Mouse (Mus musculus): ENCODE data around the gene Gpr68.

Gene Gpr68

DNA sequence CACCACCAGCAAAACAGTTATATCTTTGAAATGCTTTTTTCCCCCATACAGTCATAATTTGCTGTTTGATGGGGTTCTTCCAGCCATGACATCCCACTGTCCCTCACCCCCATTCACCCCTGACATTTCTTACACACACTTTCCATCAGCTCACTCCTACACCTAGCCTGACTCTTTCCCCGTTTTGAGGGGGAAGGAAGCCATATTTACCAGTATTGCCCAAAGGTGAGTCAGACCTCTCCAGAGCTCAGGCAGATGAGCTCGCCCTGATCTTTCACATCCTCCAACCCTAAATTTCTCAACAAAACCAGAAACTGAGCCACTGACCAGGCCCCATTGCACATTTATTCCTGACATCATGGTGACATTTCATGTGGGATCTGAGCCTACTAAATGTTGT is 36.2 kb downstream of the Gpr68 start:
- in situ Hi-C loops (cut with MseI, MboI): no loop called here

DNA sequence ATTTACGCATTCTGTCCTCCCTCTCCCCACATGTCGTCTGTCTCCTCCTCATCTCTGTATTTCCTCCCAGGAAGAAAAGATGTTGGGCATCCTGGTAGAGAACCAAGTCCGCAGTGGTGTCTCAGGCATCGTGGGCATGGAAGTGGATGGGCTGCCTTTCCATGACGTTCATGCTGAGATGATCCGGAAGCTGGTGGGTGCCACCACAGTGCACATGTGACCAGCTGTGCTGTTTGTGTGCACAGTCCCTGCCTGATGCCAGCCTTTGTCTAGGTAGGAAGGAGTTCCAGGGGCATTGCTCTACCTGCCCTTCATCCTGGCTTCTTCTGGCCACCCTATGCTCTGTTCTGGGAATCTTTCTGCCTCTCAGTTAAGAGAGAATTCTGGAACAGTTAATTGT is 36.8 kb downstream of the Gpr68 start:
- in situ Hi-C loops (cut with MseI, MboI): no loop called here

DNA sequence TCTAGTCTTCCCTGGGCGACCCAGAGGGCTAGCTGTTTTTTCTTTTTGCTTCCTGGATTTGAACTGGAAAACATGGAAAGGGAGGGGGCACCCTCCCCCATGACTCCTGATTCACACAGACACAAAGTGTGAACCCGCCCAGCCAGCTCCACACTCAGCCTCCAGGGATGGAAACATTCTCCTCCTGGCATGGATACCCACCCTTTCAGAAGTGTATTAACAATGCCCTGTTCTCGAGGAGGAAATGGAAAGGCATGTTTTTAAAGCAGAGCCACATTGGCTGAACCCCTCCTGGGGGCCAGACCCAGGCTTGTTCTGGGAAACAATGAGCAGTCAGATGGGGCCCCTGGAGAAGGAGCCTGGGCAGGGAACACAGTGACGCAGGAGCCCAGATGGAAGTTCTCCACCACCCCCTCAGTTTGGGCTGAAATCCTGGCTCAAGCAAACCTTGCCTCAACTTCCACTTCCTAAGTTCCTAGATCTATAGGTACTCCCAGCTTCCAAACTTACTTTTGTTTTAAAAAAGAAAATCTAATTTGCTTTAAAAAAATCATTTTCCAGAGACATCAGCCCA is 39.9 kb downstream of the Gpr68 start:
- in situ Hi-C loops (cut with MseI, MboI): no loop called here

DNA sequence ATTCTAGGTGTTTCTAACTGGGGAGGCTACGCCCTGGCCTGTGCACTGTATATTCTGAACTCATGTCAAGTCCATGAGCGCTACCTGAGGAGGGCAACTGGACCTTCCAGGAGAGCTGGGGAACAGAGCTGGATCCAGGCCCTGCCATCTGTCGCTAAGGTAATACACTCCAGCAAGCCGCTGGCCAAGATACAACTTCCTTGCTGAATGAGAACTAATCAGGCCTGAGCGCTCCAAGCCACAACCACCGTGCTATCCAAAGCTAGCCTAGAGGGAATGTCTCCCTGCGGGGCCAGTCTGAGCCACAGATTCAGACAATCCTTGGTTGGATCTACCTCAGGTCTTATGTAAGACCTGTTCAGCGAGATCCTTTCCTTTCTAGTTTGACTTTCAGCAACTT is 40.9 kb downstream of the Gpr68 start:
- in situ Hi-C loops (cut with MseI, MboI): no loop called here

DNA sequence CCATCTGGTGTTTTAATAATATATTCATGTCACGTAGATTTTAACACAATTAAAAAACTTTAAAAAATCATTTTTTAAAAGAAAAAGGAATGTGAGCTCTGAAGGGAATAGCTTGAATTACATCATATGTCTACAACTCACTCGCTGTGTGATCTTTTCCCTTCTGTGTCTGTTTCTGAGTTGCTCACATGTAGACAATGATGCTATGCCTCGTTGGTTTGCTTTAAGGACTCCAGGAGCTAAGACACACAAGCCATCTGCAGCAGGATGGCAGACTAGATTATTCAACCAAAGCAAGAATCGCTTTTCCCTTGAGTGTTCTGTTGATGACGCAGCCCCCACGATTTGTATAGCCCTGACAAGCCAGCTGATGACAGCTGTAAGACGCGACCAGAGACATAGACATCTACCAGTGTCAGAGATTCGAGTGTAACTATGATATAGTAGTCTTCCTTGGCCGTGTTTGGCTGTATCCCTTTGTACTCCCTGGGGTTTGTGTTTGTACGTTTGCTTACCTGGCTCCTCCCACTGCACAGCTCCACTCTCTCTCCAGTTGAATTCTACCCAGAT is 42.4 kb downstream of the Gpr68 start:
- in situ Hi-C loops (cut with MseI, MboI): no loop called here

DNA sequence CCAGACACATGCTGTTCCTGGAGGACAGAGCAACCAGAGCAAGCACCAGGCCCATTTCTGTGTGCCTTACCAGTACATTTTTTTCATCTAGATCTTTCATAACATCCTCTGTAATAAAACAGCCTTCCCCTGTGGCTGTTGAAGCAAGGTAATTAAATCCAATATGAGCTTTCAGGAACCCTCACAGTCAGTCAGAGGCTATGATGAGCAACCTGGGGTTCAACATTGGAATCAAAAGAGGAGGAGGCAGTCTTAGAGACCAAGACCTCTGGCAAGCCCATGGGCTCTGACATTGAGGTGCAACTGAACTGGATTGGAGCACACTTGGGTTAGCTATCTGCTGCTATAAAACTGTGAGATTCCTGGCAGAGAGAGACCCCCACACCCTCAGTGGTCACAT is 42.9 kb downstream of the Gpr68 start:
- in situ Hi-C loops (cut with MseI, MboI): no loop called here

DNA sequence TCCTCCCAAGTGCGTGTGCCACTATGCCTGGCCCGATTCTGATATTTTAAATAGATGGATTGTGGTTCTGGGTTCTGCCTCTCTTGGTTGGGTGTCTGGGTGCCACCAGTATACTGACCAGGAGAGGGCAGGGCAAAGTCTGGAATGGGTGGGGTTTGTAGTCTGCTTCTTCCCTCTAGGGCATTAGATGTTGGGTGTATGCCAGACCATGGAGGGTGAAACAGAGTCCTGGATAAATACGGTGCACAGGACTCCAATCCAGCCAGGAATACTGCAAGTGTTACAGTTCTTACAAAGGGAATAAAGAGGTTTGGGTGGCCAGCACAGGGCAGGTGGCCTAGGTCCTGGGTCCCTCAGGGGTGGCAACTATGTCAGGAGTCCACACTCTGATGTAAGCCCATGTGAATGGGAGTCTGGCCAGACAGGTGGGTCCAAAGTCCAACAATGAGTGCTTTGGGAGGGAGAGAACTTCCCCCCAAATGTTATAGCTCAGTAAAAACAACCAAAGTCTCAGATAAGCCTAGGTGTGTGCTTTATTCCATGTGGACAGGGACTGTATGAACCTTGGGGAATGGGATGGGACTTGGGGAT is 45.0 kb downstream of the Gpr68 start:
- in situ Hi-C loops (cut with MseI, MboI): loop anchor here in 1 of 2 experiments (5.0 kb wide), 1 partner anchor 1044 kb away; no protein-coding TSS in a partner anchor

DNA sequence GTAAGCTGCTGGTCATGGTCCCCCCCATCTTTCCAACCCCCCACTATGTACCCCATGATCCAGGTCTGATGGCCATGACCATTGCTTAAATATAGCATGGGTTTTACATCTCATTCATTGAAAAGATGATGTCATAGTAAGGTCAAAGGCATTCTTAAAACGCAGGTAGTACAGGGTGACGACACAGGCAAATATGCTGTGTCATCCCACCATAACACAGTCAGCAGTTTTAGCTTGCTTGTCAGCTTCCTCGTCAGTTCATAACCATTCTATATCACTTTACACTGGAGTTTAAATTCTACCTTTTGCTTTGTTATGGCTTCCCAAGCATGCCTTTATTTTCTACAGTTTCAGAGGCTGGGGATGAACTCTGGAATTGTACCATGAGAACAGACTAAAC is 45.7 kb downstream of the Gpr68 start:
- in situ Hi-C loops (cut with MseI, MboI): loop anchor here in 1 of 2 experiments (5.0 kb wide), 1 partner anchor 1045 kb away; no protein-coding TSS in a partner anchor

DNA sequence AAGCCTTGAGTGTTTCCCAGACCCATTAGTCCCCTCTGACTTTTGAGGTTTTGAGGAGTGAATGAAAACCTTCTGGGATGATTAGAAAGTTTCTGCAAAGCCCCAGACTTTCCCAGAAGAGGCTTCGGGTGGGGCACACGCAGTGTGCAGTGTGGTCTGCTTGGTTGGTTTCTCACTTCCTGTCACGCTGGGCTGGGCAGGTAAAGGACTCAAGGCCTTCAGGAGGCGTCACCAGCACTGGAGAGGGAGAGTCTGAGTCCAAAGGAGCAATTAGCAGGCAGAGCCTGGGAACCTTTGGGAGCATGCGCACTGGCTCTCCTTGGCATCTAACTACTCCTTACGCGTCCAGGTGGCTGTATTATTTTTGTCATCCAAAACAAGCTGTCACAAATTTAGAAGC is 50.2 kb downstream of the Gpr68 start:
- in situ Hi-C loops (cut with MseI, MboI): loop anchor here in 1 of 2 experiments (10.0 kb wide), 1 partner anchor 177 kb away; no protein-coding TSS in a partner anchor

DNA sequence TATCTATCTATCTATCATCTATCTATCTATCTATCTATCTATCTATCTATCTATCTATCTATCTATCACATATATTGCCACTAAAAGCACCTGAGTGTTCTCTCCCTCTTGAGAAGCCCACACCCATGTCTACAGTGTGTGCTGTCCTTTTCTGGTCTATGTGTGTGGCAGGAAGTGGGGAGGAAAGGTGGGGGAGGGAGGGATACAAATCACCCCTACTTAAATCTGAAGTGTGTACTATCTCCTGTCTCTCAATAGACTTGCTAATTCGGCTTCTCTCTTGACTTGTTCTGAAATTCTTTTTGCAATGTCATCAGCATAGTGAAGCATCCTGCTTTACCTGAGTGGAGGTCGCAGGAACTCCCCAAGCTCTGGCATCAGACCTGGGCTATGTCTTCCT is 51.7 kb downstream of the Gpr68 start:
- in situ Hi-C loops (cut with MseI, MboI): loop anchor here in 1 of 2 experiments (10.0 kb wide), 1 partner anchor 178 kb away; no protein-coding TSS in a partner anchor

DNA sequence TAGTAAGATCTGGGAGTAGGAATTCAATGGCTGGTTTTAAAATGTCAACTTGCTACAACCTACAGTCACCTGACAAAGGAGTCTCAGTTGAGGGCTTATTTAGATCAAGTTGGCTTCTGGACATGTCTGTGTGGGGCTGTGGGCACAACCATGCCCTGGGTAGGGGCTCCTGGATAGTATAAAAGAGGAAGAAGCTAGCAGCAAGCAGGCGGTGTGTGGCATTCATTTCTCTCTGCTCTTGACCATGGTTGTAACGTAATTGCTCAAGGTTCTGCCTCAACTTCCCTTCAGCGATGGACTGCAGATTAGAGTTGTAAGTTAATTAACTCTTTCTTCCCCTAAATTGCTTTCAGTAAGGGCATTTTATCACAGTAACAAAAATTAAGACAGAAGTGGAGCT is 55.6 kb downstream of the Gpr68 start:
- in situ Hi-C loops (cut with MseI, MboI): loop anchor here in 1 of 2 experiments (10.0 kb wide), 1 partner anchor 182 kb away; no protein-coding TSS in a partner anchor

DNA sequence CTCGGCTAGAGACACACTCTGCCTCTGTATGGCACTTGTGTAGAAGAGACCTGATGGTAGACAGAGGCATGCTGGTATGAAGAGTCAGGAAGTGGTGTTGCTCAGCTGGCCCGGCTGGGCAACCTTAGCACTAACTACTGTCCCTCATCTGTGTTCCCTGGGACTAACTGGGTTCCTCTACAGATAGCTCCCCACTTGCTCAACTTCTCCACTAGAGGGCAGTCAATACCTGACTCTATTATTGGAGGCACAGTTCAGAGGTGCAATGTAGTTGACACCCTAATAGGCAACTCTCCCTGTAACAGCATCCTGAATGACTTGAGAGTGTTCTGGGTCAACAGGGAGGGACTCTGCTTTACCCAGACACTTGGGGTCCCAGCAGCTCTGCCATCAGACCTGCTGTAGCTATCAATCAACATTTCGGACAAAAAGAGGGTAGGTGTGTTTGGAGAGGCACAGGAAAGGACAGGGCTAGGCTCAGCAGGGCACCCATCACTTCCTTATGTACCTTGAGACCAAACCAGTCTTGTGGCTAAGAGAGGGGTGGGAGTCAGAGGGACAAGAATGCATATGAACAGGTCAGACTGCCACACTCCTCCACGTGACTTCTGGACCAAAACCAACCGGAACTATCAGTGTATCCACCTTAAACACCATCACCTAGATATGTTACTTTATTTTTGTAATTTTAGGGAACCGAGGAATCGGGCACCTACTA is 58.4 kb downstream of the Gpr68 start:
- in situ Hi-C loops (cut with MseI, MboI): loop anchor here (5.0 to 10.0 kb wide), 4 partner anchors 78 to 275 kb away; no protein-coding TSS in a partner anchor

DNA sequence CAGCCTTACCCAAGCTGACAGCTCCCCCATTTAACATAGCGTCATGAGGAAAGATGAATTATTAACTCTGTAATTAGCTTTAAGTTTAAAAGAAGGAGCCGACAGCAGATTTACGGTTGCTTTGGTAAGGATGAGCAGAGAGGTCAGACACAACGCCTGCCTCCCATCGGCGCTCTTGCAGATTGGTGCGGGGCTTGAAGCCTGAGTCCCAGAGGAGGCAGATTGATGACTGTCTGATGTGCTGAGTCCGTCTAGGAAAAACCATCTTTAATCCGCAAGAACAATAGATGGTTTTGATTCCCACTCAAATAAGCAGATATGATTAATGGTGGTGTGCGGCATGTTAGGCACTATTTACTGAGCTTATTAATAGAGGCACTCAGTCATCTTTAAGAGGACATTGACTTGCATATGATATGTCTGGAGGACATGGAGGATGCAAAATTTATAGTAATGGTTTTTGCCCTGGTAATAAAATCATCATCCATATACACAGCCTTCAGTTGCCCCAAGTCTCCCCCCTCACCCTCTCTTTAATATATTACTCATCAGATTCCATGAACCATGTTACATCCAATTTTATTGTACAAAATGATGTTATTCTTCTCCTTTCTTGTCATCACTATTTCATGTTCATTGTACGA is 60.4 kb downstream of the Gpr68 start:
- in situ Hi-C loops (cut with MseI, MboI): loop anchor here (5.0 to 10.0 kb wide), 3 partner anchors 80 to 273 kb away; no protein-coding TSS in a partner anchor

DNA sequence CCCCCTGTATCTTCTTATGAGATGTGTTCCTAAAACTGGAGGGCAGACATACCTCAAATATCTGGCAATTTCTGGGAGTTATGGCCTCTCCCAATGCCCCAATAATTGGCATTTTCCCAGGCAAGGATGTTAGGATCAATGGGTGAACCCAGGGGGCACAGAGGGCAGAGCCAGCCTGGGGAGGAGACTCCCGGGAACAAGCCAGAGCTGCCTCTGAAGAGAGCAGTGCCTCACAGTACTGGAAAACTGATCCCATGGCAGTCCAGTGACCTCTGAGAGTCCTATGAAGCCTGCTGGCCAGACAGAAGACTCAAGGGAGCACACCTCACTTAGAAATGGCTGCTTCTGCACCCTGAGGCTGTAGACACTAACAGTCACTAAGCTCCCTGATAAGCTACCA is 61.4 kb downstream of the Gpr68 start:
- in situ Hi-C loops (cut with MseI, MboI): loop anchor here (5.0 to 10.0 kb wide), 3 partner anchors 81 to 272 kb away; no protein-coding TSS in a partner anchor

DNA sequence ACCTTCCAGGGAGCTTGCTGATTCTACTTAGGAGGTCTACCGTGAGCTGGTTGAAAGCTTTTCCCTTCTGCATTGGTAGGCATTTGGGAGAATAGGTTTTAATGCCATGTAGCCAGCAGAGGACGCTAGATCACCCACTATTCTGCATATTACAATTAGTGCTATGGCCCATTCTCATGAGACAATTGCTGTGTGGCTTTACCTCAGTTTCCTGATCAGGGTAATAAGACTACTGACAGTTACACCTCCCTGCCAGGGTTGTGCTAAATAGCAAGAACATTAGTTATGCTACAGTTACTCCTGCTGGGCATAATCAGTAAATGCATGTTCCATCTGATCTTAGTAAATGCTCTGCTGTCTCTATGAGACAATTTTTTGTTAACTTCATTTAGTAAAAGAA is 62.2 kb downstream of the Gpr68 start:
- in situ Hi-C loops (cut with MseI, MboI): loop anchor here (5.0 to 10.0 kb wide), 3 partner anchors 81 to 271 kb away; no protein-coding TSS in a partner anchor

DNA sequence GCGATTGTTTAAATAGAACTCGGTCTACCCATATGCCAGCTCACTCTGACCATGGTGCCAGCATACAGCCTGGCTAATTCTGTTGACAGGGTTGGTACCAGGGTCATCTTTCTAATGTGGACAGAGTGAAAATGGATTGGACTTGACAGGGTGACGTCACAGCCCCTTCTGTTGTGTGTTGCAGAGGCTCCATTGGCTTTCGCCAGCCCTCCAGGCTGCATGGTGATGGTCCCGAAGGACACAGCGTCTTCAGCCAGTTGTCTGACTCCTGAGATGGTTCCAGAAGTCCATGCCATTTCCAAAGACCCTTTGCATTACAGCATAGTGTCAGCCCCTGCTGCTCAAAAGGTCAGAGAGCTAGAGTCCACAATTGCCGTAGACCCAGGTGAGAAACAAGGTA is 63.5 kb downstream of the Gpr68 start:
- in situ Hi-C loops (cut with MseI, MboI): loop anchor here (10.0 kb wide), 2 partner anchors 240 to 270 kb away; no protein-coding TSS in a partner anchor

DNA sequence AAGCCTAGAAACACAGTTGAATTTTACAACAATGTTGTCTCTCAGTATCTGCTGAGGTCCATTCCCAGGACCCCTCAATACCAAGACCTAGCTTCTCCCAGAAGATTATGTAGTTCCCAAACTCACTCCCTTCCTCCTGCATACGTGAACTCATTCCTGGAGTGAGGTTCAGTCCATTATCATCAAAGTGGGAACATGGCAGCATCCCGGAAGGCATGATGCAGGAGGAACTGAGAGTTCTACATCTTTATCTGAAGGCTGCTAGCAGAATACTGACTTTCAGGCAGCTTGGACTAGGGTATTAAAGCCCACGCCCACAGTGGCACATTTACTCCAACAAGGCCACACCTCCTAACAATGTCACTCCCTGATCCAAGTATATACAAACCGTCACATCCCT is 64.8 kb downstream of the Gpr68 start:
- in situ Hi-C loops (cut with MseI, MboI): loop anchor here (10.0 kb wide), 2 partner anchors 238 to 268 kb away; no protein-coding TSS in a partner anchor

DNA sequence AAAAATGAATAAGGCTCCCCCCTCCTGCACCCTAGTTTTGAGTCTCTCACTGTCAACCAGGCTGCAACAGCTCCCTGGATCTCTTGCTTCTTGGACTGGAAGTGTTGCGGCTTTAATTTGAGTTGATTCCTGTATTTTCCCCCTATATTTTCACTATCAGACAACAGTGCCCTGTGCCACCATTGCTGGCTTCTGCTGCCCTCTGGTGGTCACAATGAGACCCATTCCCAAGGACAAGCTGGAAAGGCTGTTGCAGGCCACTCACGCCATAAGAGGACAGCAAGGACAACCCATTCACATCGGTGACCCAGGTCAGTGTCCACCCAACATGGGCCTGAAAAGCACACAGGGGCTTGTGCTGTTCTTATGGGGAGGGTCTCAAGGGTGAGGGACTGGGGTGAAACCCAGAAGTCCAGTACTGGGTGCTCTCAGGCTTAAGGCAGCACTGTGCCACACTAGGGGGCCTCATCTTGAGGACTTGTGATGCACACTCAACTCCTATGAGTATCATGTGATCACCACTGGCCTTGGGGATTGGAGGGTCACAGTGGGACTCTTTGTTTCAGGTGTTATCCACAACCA is 66.7 kb downstream of the Gpr68 start:
- in situ Hi-C loops (cut with MseI, MboI): loop anchor here (10.0 kb wide), 2 partner anchors 237 to 267 kb away; no protein-coding TSS in a partner anchor

DNA sequence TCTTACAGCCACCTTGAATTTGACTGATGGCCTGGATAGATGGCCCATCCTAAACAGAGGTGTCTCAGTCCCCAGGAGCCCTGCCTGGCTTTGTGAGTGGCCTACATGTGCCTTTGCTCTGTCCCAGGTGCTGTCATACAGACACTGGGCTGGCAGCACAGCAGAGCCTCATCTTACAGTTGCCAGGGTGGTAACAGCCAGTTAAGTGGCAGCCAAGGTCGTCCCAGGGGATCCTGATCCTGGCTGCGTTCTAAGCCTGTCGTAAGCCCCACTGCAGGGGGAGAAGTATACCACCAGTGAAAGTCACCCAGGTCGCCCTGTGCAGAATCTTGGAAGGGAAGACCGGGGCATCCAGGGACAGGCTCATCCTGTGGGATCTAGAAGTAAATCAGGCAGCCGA is 68.1 kb downstream of the Gpr68 start:
- in situ Hi-C loops (cut with MseI, MboI): loop anchor here (10.0 kb wide), 2 partner anchors 235 to 265 kb away; no protein-coding TSS in a partner anchor

DNA sequence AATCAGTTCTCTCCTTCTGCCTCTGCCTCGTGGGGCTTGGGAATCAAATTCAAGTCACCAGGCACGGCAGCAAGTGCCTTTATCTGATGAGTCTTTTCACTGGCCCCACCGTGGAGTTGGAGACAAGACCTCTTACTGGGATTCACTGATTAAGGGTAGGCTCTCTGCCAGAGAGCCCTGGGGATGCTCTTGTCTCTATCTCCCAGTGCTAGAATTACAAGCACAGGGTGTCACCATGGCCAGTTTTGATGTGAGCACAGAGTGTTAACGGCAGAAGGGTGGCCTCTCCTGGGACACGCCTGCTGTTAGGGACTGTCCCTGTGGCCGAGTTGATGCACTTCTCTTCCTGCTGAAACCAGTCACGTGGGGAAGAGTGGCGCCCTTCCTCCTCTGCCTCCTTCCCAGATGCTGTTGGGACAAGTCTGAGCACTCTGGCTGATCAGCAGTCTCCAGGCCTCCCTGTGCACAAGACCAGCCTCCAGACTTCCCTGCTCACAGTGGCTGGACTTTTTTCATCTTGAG is 68.9 kb downstream of the Gpr68 start:
- in situ Hi-C loops (cut with MseI, MboI): no loop called here

DNA sequence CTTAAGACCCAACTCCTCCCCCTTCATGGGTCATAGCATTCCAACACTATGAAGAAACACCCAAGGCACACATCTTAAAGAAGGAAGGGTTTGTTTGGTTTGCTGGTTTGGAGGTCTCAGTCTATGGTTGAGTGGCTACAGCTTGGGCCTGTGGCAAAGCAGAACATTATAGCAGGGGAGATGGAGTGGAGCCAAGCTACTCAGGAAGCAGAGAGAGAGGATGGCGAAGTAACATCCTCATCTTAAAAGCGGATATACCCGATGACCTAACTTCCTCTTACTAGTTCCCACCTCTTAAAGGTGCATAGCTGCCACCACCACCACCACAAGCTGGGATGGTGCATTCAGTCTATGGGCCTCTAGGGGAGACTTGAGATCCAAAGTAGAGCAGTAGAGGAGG is 70.8 kb downstream of the Gpr68 start:
- in situ Hi-C loops (cut with MseI, MboI): no loop called here
